Mouse (Mus musculus) heart, adult 10 weeks (tissue): ENCODE measurements around the gene Diaph2. TPM values are rescaled to one million over a fixed set of nuclear protein-coding genes. Genes with fewer than 3 reads are reported as not detected.

Experiments
- polyA plus RNA-seq: library from polyadenylated mRNA; stranded (reverse); fragments of 350-450 nt; fragmentation: Illumina TruSeq; extraction: RNeasy Lipid Tissue Mini Kit (QIAGEN cat#74804); gene quantifications from one replicate; pipeline ENCODE4 v1.2.3, GENCODE M21; 2014; ENCODE audit warnings: low read depth, low replicate concordance

The Diaph2 gene
- polyA plus RNA-seq: 6.2 TPM

GRCm38 (mm10) chrX:129749571-129750061, at the start of gene Diaph2:
Gene Diaph2, plus strand, starts transcription at chrX:129749742.

